In genomic region chr2:49712336-49712887, GRCm38 (mm10) we compare ENCODE assay signal across 15 mouse cellular contexts.
DNase-seq lines count a peak whose midpoint lies in the region; ATAC-seq and TF ChIP-seq lines count a peak whose summit lies in the region.
"Had no signal": no experiment of that assay in that cellular context is flagged by ENCODE, and none has a peak within 500 bp of the region (broad histone marks: within the 10 kb centered on the region; RNA-seq: fewer than 3 reads in every experiment).

No protein-coding gene starts in this region.

- H3K79me2 ChIP-seq in C2C12 (ENCODE audit: control insufficient read depth, insufficient read depth), result no peaks in the 10 kb centered on the region

- H3K9ac ChIP-seq in embryonic facial prominence, embryonic 12.5 days, result no peak overlapping the region
- H3K9ac ChIP-seq: heart, embryonic 13.5 days; hindbrain, embryonic 13.5 days; midbrain, embryonic 12.5 days; stomach, embryonic 15.5 days had no signal

- no peak overlapping the region for H3ac ChIP-seq in C2C12 (ENCODE audit: control insufficient read depth, insufficient read length, low read depth)

- no peak overlapping the region for H3K4me3 ChIP-seq in embryonic facial prominence, embryonic 12.5 days
- no peak overlapping the region for H3K4me3 ChIP-seq in embryonic facial prominence, embryonic 10.5 days
- H3K4me3 ChIP-seq in kidney, adult 2 months (ENCODE audit: insufficient read depth, low read depth, low read length), result no peak overlapping the region
- no peak overlapping the region for H3K4me3 ChIP-seq in C2C12 (ENCODE audit: insufficient read depth, poor library complexity, severe bottlenecking)
- H3K4me3 ChIP-seq: heart, embryonic 13.5 days; hindbrain, embryonic 13.5 days; midbrain, embryonic 12.5 days; stomach, embryonic 15.5 days had no signal

- no peaks in the 10 kb centered on the region for H3K27me3 ChIP-seq in embryonic facial prominence, embryonic 12.5 days
- H3K27me3 ChIP-seq in embryonic facial prominence, embryonic 10.5 days (replicated peaks; ENCODE audit: low read depth, poor library complexity, severe bottlenecking), result no peaks in the 10 kb centered on the region
- H3K27me3 ChIP-seq in kidney, adult 2 months (replicated peaks; ENCODE audit: control insufficient read depth, insufficient read depth, low read length), result no peaks in the 10 kb centered on the region
- no peaks in the 10 kb centered on the region for H3K27me3 ChIP-seq in C2C12 (ENCODE audit: control insufficient read depth, insufficient read depth, insufficient read length)
- H3K27me3 ChIP-seq: heart, embryonic 13.5 days; hindbrain, embryonic 13.5 days; midbrain, embryonic 12.5 days; stomach, embryonic 15.5 days had no signal

- H3K79me3 ChIP-seq in C2C12 (ENCODE audit: low read depth), result no peaks in the 10 kb centered on the region

- ATAC-seq in embryonic facial prominence, embryonic 12.5 days (ENCODE audit: insufficient number of reproducible peaks, insufficient read depth, low FRiP score, low TSS enrichment), result no peak
- ATAC-seq: forebrain, embryonic 16.5 days had no signal

- 0 out of 2 replicates have a peak, but pooled peaks cover 12% of the 10 kb centered on the region for H3K36me3 ChIP-seq in embryonic facial prominence, embryonic 12.5 days
- peaks cover 75% of the 10 kb centered on the region for H3K36me3 ChIP-seq in embryonic facial prominence, embryonic 10.5 days (replicated peaks)
- H3K36me3 ChIP-seq in kidney, adult 2 months (ENCODE audit: control insufficient read depth, insufficient read depth, low read length), result no peaks in the 10 kb centered on the region
- no peaks in the 10 kb centered on the region for H3K36me3 ChIP-seq in C2C12 (ENCODE audit: control insufficient read depth, insufficient read depth)
- H3K36me3 ChIP-seq: heart, embryonic 13.5 days; stomach, embryonic 15.5 days had no signal

- no peak for TF ChIP-seq POLR2A in kidney, adult 2 months (IDR thresholded peaks at IDR 0.05; ENCODE audit: low read depth, low read length)

- 58% methylated on average over 7 of the region's 7 CpGs for WGBS in embryonic facial prominence, embryonic 12.5 days
- 71% methylated on average over 7 of the region's 7 CpGs for WGBS in embryonic facial prominence, embryonic 10.5 days
- 44% methylated on average over 7 of the region's 7 CpGs for WGBS in kidney, adult 2 months

- 0 out of 2 replicates have a peak, but pooled peaks have one; percentile 13 for TF ChIP-seq CTCF in kidney, adult 2 months (conservative IDR thresholded peaks at IDR 0.05; ENCODE audit: insufficient read depth, insufficient read length, low read depth, low read length)
- TF ChIP-seq CTCF in C2C12 (IDR thresholded peaks at IDR 0.05; ENCODE audit: control insufficient read depth, insufficient read depth, insufficient read length), result peak; percentile 8

- no peak for DNase-seq in embryonic facial prominence, embryonic 10.5 days (ENCODE audit: low spot score)
- no peak for DNase-seq in kidney, adult 2 months
- DNase-seq in kidney, adult 18-20 months, result no peak
- peak; percentile 41 to 45 for DNase-seq in cerebellum, postnatal 14 days
- no peak for DNase-seq in lung, postnatal 36 days
- DNase-seq: gastrocnemius, postnatal 14 days; thymus, postnatal 25 days had no signal

- no peaks in the 10 kb centered on the region for H3K9me3 ChIP-seq in embryonic facial prominence, embryonic 12.5 days
- no peaks in the 10 kb centered on the region for H3K9me3 ChIP-seq in embryonic facial prominence, embryonic 10.5 days
- H3K9me3 ChIP-seq: heart, embryonic 13.5 days; hindbrain, embryonic 13.5 days; midbrain, embryonic 12.5 days; stomach, embryonic 15.5 days had no signal

- no peak overlapping the region for H3K4me2 ChIP-seq in embryonic facial prominence, embryonic 12.5 days (replicated peaks)
- H3K4me2 ChIP-seq: heart, embryonic 13.5 days; hindbrain, embryonic 13.5 days; liver, embryonic 11.5 days; midbrain, embryonic 12.5 days; stomach, embryonic 15.5 days had no signal

- peaks cover 5% of the 10 kb centered on the region; the same call in 1 of the 2 replicates for H3K4me1 ChIP-seq in embryonic facial prominence, embryonic 12.5 days
- H3K4me1 ChIP-seq in embryonic facial prominence, embryonic 10.5 days, result peaks cover 6% of the 10 kb centered on the region; the same call in 1 of the 2 replicates
- H3K4me1 ChIP-seq in kidney, adult 2 months (ENCODE audit: control insufficient read depth, insufficient read depth, low read length), result no peaks in the 10 kb centered on the region
- H3K4me1 ChIP-seq: heart, embryonic 13.5 days; stomach, embryonic 15.5 days had no signal

- 0 out of 2 replicates have a peak overlapping the region, but pooled peaks have one; percentile 23 for H3K27ac ChIP-seq in embryonic facial prominence, embryonic 12.5 days
- no peak overlapping the region for H3K27ac ChIP-seq in embryonic facial prominence, embryonic 10.5 days (replicated peaks)
- H3K27ac ChIP-seq in kidney, adult 2 months (ENCODE audit: insufficient read depth, low read depth, low read length), result no peak overlapping the region
- H3K27ac ChIP-seq: heart, embryonic 13.5 days; midbrain, embryonic 12.5 days; stomach, embryonic 15.5 days had no signal

TF ChIP-seq in C2C12, 6 proteins besides CTCF, POLR2A, EP300 and RAD21:
- TF ChIP-seq CEBPB (IDR thresholded peaks at IDR 0.05; ENCODE audit: low read depth) (no peak), USF1 (IDR thresholded peaks at IDR 0.05; ENCODE audit: low read depth) (no peak), MYOD1 (IDR thresholded peaks at IDR 0.05; ENCODE audit: control insufficient read depth, insufficient read length, low read depth) (no peak), MYOG (IDR thresholded peaks at IDR 0.05; ENCODE audit: control insufficient read depth, extremely low read depth, insufficient read length) (no peak), FOSL1 (IDR thresholded peaks at IDR 0.05; ENCODE audit: insufficient read depth, low read length, poor library complexity, severe bottlenecking) (no peak), MAX (IDR thresholded peaks at IDR 0.05) (no peak)

Comparison
In these comparisons a context has a peak if more than half of its experiments do, and no peak if none do; other contexts are left out.
1. DNase-seq: peak in cerebellum, postnatal 14 days (2 of 2); none in embryonic facial prominence, embryonic 10.5 days (single experiment), kidney, adult 2 months (single experiment), kidney, adult 18-20 months (single experiment) and lung, postnatal 36 days (single experiment).